Mouse (Mus musculus) intestine, embryonic 16.5 days (tissue): ENCODE measurements around the gene Slc4a8. TPM values are rescaled to one million over a fixed set of nuclear protein-coding genes. Genes with fewer than 3 reads are reported as not detected.

ENCODE experiments used
- ATAC-seq: fragments of 200-750 bp; cut with Nextera tagmentation; 2 replicates; pipeline ENCODE4 v1.8.0; 2017; ENCODE audit warnings: moderate TSS enrichment, moderate library complexity
- H3K27ac ChIP-seq: fragments of 300-500 bp; sonication (generic); 2 replicates; pipeline ENCODE4 v1.5.1; 2014; ENCODE audit warnings: mild to moderate bottlenecking, low read length
- H3K27me3 ChIP-seq: fragments of 300-500 bp; sonication (generic); replicated peaks from 2 replicates; pipeline ENCODE4 v1.6.1; 2014; ENCODE audit warnings: low read length, control low read depth, mixed read lengths; ENCODE audit not compliant: control insufficient read depth, insufficient read depth
- H3K36me3 ChIP-seq: fragments of 300-500 bp; sonication (generic); 2 replicates; pipeline ENCODE4 v1.6.1; 2014; ENCODE audit warnings: low read length, control low read depth; ENCODE audit not compliant: control insufficient read depth, insufficient read depth
- H3K4me1 ChIP-seq: fragments of 300-500 bp; sonication (generic); 2 replicates; pipeline ENCODE4 v1.6.1; 2014; ENCODE audit warnings: low read length, control low read depth, mixed read lengths; ENCODE audit not compliant: control insufficient read depth, insufficient read depth
- H3K4me2 ChIP-seq: fragments of 300-500 bp; sonication (generic); 2 replicates; pipeline ENCODE4 v1.6.1; 2014; ENCODE audit warnings: low read depth, low read length, control low read depth
- H3K4me3 ChIP-seq: fragments of 300-500 bp; sonication (generic); 2 replicates; pipeline ENCODE4 v1.5.1; 2014; ENCODE audit warnings: mild to moderate bottlenecking, low read length
- H3K9ac ChIP-seq: fragments of 300-500 bp; sonication (generic); 2 replicates; pipeline ENCODE4 v1.6.1; 2014; ENCODE audit warnings: low read depth, low read length
- H3K9me3 ChIP-seq: fragments of 300-500 bp; sonication (generic); 2 replicates; pipeline ENCODE4 v1.6.1; 2016; ENCODE audit warnings: low read length, control low read depth; ENCODE audit not compliant: control insufficient read depth
- WGBS: fragments of 180-500 bp; shearing (Covaris S2); extraction: QIAGEN DNeasy Blood & Tissue Kit; methylation state at CpG from one replicate; pipeline ENCODE4 v1.1.7; 2014; 5-methylcytosine and 5-hydroxymethylcytosine counted together
- polyA plus RNA-seq: library from polyadenylated mRNA; unstranded; fragments of >200 nt; fragmentation: Nextera tagmentation; extraction: Ambion mirVana; gene quantifications from 2 replicates; pipeline ENCODE4 v1.2.1, GENCODE M21; 2015

Slc4a8 gene
- polyA plus RNA-seq, 1 experiment from 2014 or later, result 3.2 TPM

DNA sequence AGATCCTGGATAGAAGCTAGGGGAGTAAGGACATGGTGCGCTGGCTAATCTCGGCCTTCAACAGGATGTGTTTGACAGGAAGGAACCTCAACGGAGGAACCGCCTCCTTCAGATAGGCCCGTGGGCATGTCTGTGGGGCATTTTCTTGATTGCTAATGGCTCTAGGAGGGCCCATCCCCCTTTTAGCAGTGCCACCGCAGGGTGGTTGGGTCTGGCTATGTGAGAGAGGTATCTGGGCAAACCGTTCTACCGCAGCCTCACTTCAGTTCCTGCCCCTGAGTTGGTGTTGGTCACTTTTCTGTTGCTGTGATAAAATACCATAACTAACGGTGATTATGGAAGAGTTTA lies 25.6 kb upstream of the Slc4a8 start:
- no peaks in the 10 kb centered on the region for H3K27me3 ChIP-seq
- WGBS, result 84% methylated on average over 9 of the region's 9 CpGs
- H3K36me3 ChIP-seq, result no peaks in the 10 kb centered on the region
- no peak overlapping the region for H3K27ac ChIP-seq
- ATAC-seq, result no peak
- no peak overlapping the region for H3K4me2 ChIP-seq
- H3K4me3 ChIP-seq, result no peak overlapping the region
- no peaks in the 10 kb centered on the region for H3K4me1 ChIP-seq
- H3K9me3 ChIP-seq, result no peaks in the 10 kb centered on the region
- no peak overlapping the region for H3K9ac ChIP-seq

DNA sequence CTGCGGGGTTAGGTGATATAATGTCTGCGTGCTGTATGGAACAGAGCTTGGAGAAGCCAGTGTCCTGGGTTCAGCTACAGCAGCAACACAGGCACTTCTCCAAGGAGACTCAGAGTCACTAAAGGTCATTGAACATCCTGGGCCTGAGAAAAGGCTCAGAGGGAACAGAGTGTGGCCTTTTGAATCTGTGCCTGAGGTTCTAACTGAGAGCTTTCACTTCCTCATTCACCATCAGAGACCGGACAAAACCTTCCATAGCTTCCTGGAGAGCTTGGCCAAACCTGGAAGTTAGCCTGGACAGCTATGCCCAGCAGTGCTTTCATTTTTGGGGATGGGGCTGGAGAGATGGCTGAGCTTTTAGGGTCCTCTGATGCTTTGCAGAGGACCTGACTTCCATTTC lies 23.9 kb upstream of the Slc4a8 start:
- Histone ChIP-seq H3K4me1 (no peaks in the 10 kb centered on the region), H3K27me3 (no peaks in the 10 kb centered on the region), H3K36me3 (no peaks in the 10 kb centered on the region), H3K9ac (no peak overlapping the region), H3K4me2 (no peak overlapping the region), H3K27ac (peak overlapping the region; percentile 28; the same call in 1 of the 2 replicates), H3K4me3 (no peak overlapping the region), H3K9me3 (no peaks in the 10 kb centered on the region)
- WGBS, result 91% methylated on average over 3 of the region's 3 CpGs
- ATAC-seq, result no peak

DNA sequence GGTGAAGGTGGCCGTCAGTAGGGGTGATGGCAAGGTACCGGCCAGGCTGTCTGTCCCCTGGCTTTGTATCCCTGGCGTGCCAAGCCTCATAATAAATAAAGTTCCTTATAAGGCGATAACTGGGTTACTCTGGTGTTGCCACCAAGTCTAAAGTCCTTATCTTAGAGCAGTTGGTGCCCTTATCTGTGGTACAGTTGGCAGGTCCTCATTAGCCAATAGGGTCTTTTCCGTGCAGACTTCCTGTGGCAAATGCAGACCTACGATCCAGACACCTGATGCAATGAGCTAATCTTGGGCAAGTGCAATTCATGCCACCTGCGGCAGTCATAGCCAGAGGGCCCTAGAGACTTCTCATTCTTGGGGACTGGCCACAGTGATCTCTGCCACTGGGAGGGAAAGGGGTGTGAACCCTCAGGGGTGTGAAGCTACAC lies 23.2 kb upstream of the Slc4a8 start:
- H3K36me3 ChIP-seq, result no peaks in the 10 kb centered on the region
- no peak overlapping the region for H3K9ac ChIP-seq
- H3K4me1 ChIP-seq, result no peaks in the 10 kb centered on the region
- ATAC-seq, result peak; percentile 84
- 0 out of 2 replicates have a peak overlapping the region, but pooled peaks have one; percentile 34 for H3K27ac ChIP-seq
- no peak overlapping the region for H3K4me3 ChIP-seq
- no peak overlapping the region for H3K4me2 ChIP-seq
- 68% methylated on average over 7 of the region's 7 CpGs for WGBS
- H3K27me3 ChIP-seq, result no peaks in the 10 kb centered on the region
- no peaks in the 10 kb centered on the region; the same call in 1 of the 2 replicates for H3K9me3 ChIP-seq

DNA sequence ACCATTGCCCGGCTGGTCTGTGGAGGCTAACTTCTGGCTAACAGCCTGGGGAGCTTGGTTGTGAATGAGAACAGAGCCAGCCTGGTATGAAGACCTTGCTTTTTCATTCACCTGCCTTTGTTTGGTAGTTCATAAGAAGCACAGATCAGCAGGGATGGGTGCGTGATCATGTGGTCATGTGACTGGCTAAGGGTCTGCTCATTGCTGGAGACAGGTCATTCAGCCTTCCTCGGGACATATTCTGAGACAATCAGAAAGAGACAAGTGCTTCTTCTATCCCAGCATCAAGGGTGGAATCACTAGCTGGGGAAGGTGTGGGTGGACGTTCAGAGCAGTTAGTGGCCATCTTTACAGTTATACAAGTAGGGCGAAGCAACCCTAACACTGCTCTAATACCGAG lies 22.1 kb upstream of the Slc4a8 start:
- no peaks in the 10 kb centered on the region; the same call in 1 of the 2 replicates for H3K9me3 ChIP-seq
- no peaks in the 10 kb centered on the region for H3K36me3 ChIP-seq
- 88% methylated on average over 6 of the region's 6 CpGs for WGBS
- no peaks in the 10 kb centered on the region for H3K4me1 ChIP-seq
- no peak overlapping the region for H3K4me3 ChIP-seq
- no peak overlapping the region for H3K4me2 ChIP-seq
- no peak overlapping the region for H3K27ac ChIP-seq
- H3K27me3 ChIP-seq, result no peaks in the 10 kb centered on the region
- no peak overlapping the region for H3K9ac ChIP-seq
- ATAC-seq, result no peak

DNA sequence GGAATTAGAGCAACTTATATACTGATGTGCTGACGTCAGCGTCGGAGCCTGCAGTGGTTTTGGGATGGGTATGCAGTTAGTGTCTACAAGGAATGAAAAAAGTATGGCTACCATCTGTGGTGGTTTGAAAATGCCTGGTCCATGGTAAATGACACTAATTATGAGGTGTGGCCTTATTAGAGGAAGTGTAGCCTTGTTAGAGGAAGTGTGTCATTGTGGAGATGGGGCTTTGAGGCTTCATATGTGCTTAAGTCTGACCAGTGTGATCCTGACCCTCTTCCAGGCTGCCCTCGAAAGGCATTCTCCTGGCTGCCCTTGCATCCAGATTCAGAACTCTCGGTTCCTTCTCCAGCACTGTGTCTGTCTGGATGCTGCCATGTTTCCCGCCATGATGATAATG lies 18.3 kb upstream of the Slc4a8 start:
- Histone ChIP-seq H3K9ac (no peak overlapping the region), H3K27me3 (no peaks in the 10 kb centered on the region), H3K4me2 (no peak overlapping the region), H3K4me1 (peaks cover 10% of the 10 kb centered on the region; the same call in 1 of the 2 replicates), H3K9me3 (no peaks in the 10 kb centered on the region; the same call in 1 of the 2 replicates), H3K27ac (no peak overlapping the region), H3K36me3 (no peaks in the 10 kb centered on the region), H3K4me3 (no peak overlapping the region)
- no peak for ATAC-seq
- 93% methylated on average over 6 of the region's 6 CpGs for WGBS

DNA sequence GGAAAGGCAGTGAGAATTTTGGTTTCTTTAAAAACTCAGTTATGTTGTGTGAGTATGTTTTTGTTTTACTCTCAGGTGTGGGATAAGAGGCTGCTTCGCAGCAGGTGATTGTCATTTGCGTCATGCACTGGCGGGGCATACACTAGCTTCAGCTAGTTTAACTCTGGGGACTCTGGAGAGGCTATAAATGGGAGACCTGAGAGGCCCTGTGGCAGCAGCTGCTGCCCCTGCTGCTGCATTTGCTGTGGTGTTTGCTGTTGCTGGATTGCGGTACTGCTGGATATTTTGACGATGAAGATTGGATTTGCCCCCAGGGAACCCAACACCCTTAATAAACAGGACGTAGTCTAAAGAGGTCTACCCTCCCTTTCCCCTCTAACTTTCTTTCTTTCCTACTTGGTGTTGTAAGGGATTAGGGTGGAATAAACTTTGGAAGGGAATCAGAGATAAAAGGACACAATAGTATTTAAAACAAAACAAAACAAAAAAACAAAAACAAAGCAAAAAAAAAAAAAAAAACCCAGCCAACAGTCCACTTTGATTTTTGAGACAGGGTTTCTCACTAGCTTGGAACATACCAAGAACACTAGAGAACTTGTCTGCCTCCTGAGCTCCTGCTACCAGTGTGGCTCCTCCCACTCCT lies 14.9 kb upstream of the Slc4a8 start:
- H3K9ac ChIP-seq, result peak overlapping the region; percentile 44; the same call in 1 of the 2 replicates
- peaks cover 14% of the 10 kb centered on the region for H3K4me1 ChIP-seq
- no peak; the same call in 1 of the 2 replicates for ATAC-seq
- no peaks in the 10 kb centered on the region for H3K36me3 ChIP-seq
- no peak overlapping the region for H3K27ac ChIP-seq
- peak overlapping the region; percentile 57 for H3K4me2 ChIP-seq
- H3K4me3 ChIP-seq, result peak overlapping the region; percentile 31
- 21% methylated on average over 6 of the region's 6 CpGs for WGBS
- H3K27me3 ChIP-seq, result no peaks in the 10 kb centered on the region
- H3K9me3 ChIP-seq, result no peaks in the 10 kb centered on the region; the same call in 1 of the 2 replicates

DNA sequence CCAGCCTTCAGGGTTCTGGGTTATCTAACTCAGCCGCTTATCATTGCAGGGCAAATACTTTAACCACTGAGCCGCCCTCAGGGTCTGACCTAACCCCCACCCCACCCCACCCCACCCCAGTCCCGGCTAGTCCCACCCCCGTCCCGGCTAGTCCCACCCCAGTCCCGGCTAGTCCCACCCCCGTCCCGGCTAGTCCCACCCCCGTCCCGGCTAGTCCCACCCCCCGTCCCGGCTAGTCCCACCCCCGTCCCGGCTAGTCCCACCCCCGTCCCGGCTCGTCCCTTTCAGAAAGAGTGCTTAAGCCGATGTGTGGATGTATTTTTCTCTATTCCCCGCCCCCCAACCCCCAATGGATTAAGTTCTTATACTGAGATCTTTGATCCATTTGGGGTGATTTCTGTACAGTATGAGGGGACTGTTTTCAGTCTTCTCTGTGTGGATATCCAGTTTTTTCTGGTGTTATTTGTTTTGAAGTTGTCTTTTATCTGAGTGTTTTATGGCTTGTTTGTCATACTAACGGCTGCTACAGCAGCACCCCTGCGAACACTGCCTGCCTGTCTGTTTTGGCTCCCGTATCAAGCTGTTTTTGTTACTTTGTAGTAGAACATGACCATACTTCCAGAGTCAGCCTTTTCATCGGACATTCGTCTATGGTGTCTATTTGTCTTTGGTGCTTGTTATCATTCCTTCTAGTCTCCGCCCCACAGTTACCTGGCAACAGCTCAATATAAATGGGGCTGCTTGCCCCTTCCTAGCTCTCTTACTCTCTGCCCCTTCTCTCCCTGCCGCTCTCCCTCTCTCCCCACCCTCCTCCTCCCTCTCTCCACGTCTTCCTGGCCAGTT lies 14.2 kb upstream of the Slc4a8 start:
- WGBS, result 6% methylated on average over 26 of the region's 27 CpGs
- H3K9me3 ChIP-seq, result no peaks in the 10 kb centered on the region; the same call in 1 of the 2 replicates
- H3K4me3 ChIP-seq, result peak overlapping the region; percentile 31
- H3K4me1 ChIP-seq, result peaks cover 14% of the 10 kb centered on the region
- peak overlapping the region; percentile 57 for H3K4me2 ChIP-seq
- no peaks in the 10 kb centered on the region for H3K36me3 ChIP-seq
- H3K27me3 ChIP-seq, result no peaks in the 10 kb centered on the region
- H3K9ac ChIP-seq, result peak overlapping the region; percentile 20; the same call in 1 of the 2 replicates
- peak overlapping the region; percentile 52; the same call in 1 of the 2 replicates for H3K27ac ChIP-seq
- peak; percentile 88 for ATAC-seq

DNA sequence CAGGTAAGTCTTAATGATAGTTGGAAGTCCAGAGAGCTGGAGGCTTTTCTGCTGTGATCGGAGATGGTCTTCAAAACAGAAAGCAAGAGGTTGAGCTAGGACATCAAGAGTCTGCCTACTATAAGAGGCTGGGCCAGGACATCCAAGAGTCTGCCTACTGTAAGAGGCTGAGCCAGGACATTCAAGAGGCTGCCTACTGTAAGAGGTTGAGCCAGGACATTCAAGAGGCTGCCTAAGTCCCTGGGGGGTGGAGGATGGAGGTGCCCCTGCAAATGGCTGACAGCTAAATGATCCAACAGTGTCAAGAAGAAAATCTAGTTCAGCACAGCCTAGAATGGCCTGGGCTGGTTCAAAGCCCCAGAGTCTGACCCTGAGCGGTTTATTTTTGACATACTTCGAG lies 13.0 kb upstream of the Slc4a8 start:
- Histone ChIP-seq H3K4me2 (no peak overlapping the region), H3K4me1 (peaks cover 14% of the 10 kb centered on the region), H3K4me3 (no peak overlapping the region), H3K27me3 (no peaks in the 10 kb centered on the region), H3K36me3 (no peaks in the 10 kb centered on the region), H3K9me3 (no peaks in the 10 kb centered on the region; the same call in 1 of the 2 replicates), H3K9ac (no peak overlapping the region), H3K27ac (no peak overlapping the region)
- no peak for ATAC-seq
- 88% methylated on average over 3 of the region's 3 CpGs for WGBS

DNA sequence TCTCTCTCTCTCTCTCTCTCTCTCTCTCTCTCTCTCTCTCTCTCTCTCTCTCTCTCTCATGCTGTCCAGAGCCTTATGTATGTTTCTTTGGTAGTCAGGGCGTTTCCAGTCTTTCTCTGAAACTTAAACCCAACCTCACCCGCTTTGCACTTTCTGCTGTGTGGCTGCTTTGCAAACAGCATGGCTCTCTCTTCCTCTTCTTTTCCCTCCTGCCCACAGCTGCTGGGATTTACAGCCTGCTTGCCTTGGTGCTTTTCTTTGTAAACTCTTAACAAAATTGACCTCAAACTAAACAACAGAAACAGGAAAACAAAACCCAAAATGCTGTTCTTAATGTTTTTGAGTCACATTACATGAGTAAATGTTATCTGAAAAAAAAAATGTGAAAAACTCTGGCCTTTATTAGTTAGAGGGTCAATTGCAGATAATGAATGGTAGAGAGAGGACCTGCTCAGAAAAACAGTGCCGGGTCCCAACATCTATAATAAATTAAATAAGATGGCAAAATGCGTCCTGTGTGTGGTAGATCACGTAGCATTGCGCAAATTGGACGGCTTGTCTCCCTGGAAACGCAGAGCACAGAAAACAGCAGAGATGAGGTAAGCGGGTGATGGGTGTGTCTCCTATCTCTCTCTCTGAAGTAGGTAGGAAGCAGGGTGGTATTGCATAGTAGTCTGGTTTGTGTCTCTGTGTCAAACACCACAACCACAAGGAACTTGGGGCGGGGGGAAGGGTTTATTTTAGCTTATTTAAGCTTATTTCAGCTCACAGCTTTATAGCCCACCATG lies 11.6 kb upstream of the Slc4a8 start:
- no peak overlapping the region for H3K9ac ChIP-seq
- 0 out of 2 replicates have a peak overlapping the region, but pooled peaks have one; percentile 2 for H3K27ac ChIP-seq
- no peaks in the 10 kb centered on the region for H3K9me3 ChIP-seq
- no peaks in the 10 kb centered on the region for H3K36me3 ChIP-seq
- H3K27me3 ChIP-seq, result no peaks in the 10 kb centered on the region
- WGBS, result 40% methylated on average over 10 of the region's 10 CpGs
- H3K4me1 ChIP-seq, result peaks cover 21% of the 10 kb centered on the region
- H3K4me3 ChIP-seq, result no peak overlapping the region
- H3K4me2 ChIP-seq, result no peak overlapping the region
- ATAC-seq, result no peak; the same call in 1 of the 2 replicates
